Mouse (Mus musculus): ENCODE results near the gene Scube3.

Scube3 gene

DNA sequence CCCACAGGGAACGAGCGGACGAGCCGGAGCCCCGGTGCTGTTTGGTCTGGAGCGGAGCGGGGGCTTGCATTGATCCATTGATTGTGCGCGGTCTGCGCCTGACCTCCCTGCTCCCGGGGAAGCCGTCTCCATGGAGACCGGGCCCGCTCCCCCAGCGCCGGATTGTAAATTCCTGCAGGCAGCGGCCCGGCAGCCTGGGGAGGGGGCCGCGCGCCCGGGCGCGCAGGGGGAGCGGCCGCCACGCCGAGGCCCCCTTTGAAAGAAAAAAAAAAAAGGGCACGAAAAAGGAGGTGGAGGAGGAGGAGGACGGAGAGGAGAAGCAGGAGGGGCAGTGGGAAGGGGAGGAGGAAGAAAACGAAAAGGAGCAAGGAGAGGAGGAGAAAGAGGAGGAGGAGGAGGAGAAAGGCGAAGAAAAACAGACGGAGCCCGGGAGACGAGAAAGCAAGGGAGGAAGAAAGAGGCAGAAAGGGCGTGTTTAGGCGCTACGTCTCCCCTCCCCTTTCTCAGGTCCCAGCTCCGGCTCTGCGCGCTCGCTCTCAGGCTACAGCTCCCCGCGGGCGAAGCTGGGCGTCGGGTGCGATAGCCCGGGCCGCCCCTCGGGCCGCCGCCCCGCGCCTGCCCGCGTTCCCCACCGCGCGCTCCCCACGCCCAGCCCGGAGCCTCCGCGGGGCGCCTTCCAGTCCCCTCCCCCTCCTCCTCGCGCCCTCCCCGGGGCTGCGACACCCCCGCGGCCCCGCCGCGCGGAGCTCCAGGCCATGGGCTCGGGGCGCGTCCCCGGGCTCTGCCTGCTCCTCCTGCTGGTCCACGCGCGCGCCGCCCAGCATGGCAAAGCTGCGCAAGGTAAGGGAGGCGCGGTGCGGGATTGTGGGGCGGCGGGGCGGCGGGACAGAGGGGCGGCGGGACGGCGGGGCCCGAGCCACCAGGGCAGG is at the start of gene Scube3:
Scube3 (plus strand) TSS at position 371 of the 929 bp plus-strand sequence.
- peak; percentile 65 to 77 for DNase-seq

DNA sequence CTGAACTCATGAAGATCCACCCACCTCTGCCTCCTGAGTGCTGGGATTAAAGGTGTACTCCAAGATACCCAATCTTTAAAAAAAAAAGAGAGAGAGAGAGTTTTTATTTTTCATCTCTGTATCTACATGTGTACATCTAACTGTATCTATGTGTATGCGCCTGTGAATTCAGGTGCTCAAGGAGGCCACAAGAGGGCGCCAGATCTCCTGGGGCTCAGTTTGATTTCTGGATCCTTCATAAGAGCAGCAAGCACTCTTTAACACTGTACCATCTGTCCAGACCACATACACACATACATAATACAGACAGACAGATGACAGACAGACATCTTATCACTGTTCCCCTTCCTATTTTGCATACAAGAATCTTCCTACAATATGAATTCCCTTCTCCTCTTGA is 49.6 kb upstream of the Scube3 start:
- no peak for DNase-seq

DNA sequence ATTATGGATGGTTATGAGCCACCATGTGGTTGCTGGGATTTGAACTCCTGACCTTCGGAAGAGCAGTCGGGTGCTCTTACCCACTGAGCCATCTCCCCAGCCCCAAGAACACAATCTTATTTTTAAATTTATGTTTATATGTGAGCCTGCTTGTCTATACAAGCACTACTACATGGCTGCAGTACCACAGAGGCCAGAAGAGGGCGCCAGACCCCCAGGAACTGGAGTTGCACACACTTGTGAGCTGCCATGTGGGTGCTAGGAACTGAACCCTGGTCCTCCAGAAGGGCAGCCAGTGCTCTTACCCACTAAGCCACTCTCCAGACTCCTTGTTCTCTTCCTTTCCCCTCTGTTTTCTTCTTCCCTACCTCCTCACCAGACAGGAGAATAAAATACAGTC is 48.1 kb upstream of the Scube3 start:
- no peak for DNase-seq

DNA sequence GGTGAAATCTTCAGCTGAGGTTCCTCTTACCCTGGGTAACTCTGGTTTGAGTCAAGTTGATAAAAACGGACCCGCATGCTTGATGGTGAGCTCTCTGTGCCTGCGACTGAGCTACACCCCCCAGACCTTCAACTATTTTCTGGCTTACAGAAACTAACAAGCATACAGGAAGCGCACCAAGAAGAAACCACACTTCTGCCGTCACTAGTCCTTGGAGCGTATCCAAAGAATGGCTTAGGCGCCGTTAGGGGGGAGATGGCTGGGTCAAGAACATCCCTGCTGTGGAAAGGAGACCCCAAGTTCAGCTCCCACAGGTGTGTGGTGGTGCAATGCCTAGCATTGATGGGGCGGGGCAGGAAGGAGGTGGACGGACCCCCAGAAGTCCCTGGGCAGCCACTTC is 45.5 kb upstream of the Scube3 start:
- DNase-seq: no peak

DNA sequence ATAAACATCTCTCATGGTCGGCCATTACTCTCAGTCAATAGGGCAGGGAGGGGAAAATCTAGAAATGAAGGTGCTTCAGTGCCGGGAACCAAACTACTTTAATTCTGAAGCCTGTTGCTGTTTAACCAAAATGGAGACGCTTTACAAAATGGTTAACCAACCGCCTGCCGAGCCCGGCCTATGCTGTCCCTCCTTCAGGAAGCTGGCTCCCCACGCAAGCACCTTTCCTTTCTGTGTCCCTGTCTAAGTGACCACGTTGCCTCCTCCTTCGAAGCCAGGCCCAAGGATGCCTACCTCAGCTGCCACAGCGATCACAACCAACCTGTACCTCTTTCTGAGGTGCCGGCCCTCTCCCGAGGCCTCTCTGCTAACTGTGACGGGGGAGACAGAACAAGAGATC is 44.6 kb upstream of the Scube3 start:
- DNase-seq: peak in 1 of 2 experiments; percentile 54

DNA sequence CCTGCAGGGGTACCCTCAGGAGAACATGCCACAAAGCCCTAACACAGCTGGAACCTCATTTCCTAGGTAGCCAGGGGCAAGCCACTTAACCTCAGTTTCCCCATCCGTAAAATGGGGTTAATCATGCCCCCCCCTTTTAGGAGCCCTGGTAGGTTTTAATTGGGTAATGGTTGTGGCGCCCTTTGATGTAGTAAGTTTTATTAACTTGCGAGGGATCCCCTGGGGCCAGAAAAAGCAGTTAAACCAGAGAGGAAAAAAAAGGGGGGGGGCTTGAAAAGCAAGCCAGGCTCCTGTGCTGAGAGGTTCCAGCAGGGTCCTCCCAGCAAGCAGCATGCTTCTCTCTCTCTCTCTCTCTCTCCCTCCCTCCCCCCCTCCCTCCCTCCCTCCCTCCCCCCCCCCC is 42.9 kb upstream of the Scube3 start:
- DNase-seq: peak in 1 of 2 experiments; percentile 43

DNA sequence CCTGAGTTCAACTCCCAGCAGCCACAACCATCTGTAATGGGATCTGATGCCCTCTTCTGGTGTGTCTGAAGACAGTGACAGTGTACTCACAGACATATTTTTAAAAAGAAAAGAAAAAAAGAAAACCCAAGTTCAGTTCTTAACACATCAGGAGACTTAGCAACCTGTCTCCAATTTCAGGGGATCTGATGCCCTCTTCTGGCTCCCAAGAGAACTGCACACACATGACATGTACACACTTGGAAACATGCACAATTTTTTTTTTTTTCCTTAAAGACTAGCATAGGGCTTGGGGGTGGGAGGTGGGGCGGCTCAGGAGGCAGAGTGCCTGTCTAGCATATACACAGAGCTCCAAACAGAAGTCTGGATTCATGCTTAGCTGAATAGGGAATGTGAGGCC is 41.3 kb upstream of the Scube3 start:
- DNase-seq: peak in 1 of 2 experiments; percentile 54

DNA sequence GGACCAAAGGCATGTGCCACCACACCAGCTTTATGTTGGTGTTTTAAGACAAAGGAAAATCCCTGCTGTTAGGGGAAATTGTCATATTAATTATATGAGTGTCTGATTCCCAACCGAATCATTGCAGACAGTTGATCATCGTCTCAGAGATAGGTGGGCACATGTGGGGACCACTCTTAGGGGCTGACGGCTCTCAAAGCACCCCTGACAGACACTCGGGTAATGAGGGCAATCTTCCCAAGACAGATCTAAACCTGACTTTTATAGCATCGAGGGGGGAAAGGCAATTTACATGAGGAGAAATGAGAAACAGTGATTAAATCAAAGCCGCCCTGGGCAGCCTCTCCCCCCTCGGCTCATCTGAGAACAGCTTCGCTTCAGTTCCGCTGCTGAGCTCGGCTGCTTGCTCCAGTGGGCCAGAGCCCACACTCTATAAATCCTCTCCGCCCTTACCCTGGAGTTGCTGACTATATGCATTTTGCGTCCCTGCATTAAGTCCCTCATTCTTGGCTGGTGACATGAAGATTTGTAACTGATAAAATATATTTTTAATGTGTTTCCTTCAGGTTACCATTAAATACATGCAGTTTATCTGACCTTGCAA is 40.6 kb upstream of the Scube3 start:
- peak; percentile 59 to 78 for DNase-seq

DNA sequence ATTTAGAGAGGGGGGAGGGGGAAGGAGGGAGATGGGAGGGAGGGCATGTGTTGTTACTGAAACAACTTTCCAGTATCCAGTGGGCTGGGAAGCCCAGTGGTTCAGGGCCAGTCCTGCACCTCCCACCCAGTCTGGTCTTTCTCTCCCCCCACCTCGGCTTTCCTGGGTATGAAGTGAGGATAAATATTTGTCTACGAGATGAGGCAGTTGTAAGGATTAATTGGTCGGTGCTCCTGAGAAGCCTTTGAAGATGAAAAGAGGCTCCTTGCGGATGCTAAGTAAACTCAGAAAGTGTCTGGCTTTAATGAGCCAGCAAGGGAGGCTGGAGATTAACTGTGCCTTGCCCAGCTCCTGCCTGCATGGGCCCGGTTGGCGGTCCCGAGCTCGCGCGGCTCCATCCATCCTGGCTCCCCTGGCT is 40.0 kb upstream of the Scube3 start:
- peak; percentile 57 to 68 for DNase-seq

DNA sequence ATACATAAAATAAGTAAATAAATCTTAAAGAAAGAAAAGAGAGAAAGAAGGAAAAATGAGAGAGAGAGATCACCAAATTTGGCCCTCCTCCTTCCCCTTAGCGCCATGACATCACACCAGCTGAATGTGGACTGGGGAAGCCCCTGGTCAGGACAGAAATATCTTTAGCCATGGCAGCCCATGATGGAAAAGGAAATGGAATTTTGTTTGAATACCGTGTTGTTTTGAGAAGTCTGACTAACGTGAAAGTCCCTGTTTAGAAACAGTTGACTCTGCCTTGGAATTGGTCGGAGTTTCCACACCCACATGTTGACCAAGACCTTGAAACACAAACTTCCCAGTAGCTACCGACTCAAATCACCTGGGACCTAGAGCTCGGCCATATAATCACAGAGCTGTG is 37.5 kb upstream of the Scube3 start:
- DNase-seq: no peak

DNA sequence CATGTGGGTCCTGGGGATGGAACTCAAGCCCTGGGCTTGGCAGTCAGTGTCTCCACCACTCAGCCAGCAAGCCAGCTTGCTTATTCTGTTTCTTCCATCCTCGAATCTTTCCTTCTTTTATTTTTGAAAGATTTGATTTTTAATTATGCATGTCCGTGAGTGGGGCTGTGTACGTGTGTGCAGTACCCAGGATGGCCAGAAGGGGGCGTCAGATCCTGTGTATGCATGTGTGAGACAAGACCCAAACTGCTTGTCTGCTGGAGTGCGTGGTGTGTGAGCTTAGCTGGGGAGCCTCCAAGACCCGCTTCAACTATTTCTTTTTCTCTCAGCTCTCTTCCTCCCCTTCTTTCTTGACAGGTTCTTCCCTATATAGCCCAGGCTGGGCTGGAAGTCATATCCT is 35.6 kb upstream of the Scube3 start:
- peak; percentile 57 to 61 for DNase-seq

DNA sequence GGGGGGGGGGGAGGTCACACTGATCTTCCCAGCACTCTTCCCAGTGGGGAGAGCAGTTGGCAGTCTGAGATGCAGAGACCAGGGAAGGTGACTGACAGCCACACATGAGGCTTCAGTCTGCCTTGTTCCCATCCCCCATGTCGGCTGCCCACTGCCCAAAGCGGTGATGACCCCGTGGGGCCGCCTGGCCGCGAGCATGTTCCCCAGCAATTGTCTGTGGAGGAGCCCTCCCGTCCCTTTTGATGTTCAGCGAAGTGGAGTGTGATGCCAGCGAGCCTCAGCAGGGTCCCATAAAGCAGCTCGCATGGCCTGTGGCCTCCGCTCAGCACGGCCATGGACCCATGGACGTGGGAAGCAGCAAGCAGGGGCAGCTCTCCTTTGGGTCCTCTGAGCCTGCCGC is 34.7 kb upstream of the Scube3 start:
- DNase-seq: peak; percentile 21 to 25

DNA sequence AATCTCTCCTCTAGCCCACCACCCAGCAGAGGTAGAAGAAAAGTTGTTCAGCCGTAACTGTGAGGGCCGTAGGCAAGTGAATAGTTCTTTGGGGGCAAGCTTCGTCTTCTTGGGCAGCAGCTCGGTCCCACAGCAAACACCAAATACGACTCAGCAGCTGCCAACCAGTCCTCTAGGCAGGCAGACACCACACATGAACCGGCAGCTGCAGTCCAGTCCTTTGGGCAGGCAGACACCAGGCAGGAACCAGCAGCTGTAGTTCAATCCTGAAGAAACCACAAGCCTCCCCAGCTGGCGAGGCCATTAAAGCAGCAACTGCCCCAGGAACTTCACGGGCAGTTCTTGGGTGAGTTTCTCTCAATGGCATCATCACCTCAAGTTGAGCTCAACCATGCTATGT is 29.7 kb upstream of the Scube3 start:
- DNase-seq: no peak

DNA sequence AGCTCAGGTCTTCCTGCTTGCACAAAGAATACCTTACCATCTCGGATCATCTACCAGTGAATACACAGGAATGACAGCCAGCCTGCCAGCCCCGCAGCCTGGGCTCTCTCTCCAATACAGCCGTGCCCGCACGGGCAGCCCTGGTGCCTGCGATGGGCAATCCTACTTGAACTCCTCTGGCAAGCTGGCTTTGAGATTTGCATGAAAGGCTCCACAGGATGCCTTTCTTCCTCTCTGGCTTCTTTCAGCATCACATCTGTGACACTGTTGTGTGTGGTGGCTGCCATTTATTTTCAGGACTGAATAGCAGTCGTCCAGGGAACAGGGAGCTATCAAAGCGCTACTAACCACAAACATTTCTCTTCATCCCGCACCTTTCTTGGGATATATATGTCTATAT is 25.6 kb upstream of the Scube3 start:
- no peak for DNase-seq

DNA sequence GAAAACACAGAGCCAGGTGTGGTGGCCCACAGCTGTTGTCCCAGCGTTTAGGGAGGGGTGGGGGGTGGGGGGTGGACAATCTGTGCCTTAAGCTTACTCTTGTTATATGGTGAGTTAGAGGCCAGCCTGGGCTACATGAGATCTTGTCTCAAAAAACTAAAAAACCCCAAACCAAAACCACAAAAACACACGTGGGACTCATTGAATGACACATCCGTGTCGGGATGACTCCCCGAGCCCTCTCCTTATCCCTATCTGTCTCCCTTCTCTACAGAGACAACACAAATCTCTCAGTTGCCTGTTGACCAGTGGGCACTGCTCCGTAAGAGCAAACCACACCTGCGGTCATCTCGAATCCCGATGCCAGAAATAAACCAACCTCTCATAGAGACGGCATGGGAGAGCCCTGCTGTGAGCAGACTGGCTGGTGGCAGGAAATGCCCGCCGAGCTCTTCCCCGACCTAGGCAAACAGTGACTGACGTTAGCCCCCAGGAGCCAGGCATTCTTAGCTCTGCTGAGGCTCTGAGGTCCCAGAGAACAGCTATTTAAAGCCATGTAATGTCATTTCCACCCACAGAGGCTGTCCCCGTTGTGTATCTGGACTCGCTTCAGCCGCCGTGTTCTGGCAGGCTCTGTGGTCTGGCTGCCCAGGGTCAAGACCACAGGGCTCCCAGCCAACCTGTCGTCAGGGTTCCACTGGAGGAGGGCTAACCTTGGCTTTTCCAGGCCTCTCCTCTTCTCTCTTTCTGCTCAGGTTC is 24.3 kb upstream of the Scube3 start:
- DNase-seq: no peak

DNA sequence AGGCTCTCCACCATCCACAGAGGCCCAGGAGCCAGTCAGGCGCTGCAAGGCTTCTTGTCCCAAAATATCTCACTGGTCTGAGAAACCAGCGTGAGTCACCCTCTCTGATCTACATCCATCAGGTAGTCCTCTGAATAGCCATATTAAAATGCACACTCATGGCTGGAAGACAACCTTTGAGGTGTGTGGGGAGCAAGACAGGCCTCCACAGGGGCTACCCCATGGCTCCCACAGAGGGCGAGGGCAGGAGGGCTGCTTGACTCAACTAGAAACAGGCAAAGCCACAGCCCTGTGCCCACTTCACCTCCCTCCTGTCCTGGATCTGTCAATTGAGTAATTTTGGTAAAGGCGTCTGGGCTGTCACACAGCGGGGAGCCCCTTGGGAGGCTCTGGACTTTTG is 21.5 kb upstream of the Scube3 start:
- DNase-seq: no peak

DNA sequence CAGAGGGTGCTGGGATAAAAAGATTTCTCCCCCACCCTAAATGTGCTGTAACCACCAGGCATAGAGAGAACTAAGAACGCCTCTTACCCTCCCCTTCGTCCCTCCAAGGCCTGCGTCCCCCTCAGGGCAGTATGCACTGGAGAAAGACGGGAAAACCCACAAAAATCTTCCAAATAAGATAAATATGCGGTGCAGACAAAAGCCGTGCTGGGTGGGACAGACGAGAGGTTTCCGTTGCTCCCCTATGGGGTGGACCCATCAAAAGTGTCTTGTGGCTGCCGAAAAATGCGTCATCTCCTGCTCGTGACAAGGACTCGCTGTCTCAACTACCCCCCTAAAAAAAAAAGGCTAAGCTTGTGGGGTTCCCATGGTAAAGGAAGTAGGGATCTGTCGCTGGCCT is 19.0 kb upstream of the Scube3 start:
- no peak for DNase-seq

DNA sequence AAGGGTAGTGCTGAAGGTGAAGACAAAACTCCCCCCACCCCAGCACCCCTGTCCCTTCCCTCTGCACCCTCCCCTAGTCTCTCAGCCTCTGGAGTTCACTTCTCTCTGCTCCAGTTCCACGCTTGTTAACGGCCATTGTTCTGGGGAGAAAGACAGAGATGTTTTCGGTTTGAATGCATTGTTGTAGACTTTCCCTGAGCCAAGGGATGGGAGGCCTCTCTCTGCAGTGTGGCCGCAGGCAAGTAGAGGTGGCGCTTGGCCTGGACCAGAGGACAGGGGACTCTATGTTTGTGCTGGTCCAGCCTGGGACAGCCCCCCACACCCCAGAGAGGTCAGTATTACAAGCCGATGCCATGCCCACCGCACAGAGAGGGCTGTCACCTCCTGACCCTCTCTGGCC is 18.3 kb upstream of the Scube3 start:
- no peak for DNase-seq

DNA sequence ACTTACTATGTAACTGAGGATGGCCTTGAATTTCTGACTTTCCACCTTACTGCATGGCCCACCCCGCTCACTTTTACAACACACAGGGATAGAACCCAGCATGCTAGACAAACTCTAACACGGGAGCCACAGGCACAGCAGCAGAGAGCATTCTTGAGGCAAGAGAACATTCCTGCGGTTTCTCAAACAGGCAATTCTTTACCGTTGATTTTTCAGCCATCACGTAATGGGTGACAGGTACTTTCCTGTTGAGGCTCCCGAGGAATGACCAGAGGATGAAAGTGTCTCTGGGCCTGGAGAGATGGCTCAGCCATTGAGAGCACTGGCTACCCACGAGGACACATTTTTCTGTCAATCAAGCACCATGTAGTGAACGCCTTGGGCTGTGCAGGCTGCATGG is 17.6 kb upstream of the Scube3 start:
- DNase-seq: no peak

DNA sequence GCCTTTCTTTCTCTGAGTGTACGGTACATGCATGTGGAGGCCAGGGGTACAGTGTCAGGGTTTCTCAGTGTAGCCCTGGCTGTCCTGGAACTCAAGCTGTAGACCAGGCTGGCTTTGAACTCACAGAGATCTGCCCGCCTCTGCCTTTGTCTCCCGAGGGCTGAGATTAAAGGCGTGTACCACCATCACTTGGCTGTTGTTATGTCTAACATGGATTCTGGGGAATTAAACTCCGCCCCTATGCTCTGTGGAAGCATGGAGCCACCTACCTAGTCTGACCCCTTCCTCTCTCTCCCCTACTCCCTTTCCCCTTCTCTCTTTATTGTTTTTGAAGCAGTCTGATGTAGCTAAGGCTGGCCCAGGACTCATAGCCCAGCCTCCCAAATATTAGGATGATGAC is 12.1 kb upstream of the Scube3 start:
- no peak for DNase-seq

DNA sequence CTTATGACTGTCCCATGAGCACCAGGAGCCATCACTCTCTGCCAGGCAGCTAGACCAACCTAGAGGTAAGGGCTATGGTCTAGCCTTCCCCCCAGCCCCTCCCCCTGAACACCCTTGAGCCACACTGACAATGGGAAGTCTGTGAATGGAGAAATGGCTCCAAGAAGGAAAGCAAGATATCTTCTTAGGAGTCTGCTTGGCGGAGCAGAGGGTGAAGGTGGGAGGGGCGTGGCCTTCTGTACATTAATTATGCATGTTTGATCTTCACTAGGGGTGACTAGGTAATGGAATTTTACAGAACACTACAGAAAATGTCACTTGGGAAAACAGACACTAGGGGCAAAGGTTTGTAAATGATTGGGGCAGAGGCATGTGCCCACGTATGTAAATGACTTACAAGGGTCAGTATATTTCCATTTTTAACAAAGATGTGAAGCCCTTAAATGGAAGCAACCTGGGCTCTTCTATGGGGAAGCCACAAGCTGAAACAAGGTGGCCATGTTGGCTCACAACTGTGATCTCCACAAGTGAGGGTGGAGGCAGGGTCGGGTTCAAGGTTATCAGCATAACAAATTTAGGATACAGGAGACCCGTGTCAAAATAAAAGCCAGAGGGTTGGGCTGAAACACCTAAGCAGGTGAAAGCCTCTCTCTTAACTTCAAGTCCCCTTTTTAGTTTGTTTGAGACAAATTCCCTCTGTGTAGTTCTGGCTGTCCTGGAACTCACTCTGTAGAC is 11.4 kb upstream of the Scube3 start:
- DNase-seq: peak in 1 of 2 experiments; percentile 27

DNA sequence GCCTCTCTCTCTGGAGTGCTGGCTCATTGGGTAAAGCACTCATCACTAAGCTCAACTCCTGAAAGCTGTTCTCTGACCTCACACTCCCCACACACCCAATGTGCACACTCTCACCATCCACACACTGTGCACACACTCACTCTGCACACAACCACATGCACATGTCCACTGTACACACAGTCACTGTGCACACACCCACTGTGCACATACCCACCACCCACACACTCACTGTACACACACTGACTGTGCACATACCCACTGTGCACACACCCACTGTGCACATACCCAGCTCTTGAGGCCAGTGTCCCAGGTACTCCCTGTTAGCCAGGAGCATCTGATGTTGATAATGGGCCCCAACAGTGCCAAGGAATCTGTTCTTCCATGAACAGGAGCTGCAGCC is 10.8 kb upstream of the Scube3 start:
- no peak for DNase-seq

DNA sequence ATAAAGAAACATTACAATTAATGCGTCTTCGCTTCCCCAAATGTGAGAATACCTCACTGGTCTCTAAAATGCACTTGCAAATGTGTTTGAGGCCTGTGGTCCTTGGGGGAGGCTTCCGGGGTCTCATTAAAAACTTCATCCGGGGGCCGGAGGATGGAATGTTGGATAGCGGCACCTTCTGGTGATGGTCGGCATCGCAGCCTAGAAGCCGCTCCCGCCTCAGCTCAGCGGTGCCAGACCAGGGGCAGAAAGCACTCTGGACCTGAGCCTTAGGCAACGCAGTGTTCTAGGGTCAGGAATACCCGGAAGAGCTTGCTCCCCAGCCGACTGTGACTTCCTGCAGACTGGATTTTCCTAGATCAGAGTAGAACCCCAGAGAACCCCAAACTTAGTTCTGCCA is 8.7 kb upstream of the Scube3 start:
- peak; percentile 89 for DNase-seq

Data from kidney, postnatal 4 days (tissue).